Mouse (Mus musculus) ES-E14 (cell line): ENCODE data around the gene Xylt1. TPM values are rescaled to one million over a fixed set of nuclear protein-coding genes. Genes with fewer than 3 reads are reported as not detected.

ENCODE experiments used
- DNase-seq: peaks from one replicate; pipeline ENCODE4 v3.0.0-alpha.2; 2013; ENCODE audit warnings: low read depth, low spot score
- H3K27ac ChIP-seq: 2 replicates; pipeline ENCODE4 v1.5.1; 2012; ENCODE audit warnings: low read depth, mild to moderate bottlenecking, low read length, moderate library complexity, mixed read lengths; ENCODE audit not compliant: poor library complexity, insufficient read depth, severe bottlenecking
- H3K36me3 ChIP-seq: 2 replicates; pipeline ENCODE4 v1.6.1; 2012; ENCODE audit warnings: mild to moderate bottlenecking, low read length, moderate library complexity, mixed read lengths; ENCODE audit not compliant: control insufficient read depth, poor library complexity, insufficient read depth, severe bottlenecking
- H3K4me1 ChIP-seq, 2 experiments: fragments of 150-350 bp in 1 of 2; sonication (generic) in 1 of 2; 2 replicates each; pipeline ENCODE4 v1.6.1; 2012; ENCODE audit warnings: low read length in 2 of 2, mild to moderate bottlenecking in 1 of 2, mixed read lengths in 1 of 2; ENCODE audit not compliant: control insufficient read depth in 2 of 2, insufficient read depth in 2 of 2, poor library complexity in 1 of 2
- H3K4me3 ChIP-seq, 2 experiments: fragments of 150-350 bp in 1 of 2; sonication (generic) in 1 of 2; 2 replicates each; pipeline ENCODE4 v1.5.1; 2012; ENCODE audit warnings: low read length in 2 of 2, low read depth in 1 of 2, mild to moderate bottlenecking in 1 of 2, mixed read lengths in 1 of 2; ENCODE audit not compliant: insufficient read depth in 1 of 2, poor library complexity in 1 of 2, severe bottlenecking in 1 of 2
- H3K9ac ChIP-seq: 2 replicates; pipeline ENCODE4 v1.6.1; 2012; ENCODE audit warnings: low read depth, mild to moderate bottlenecking, low read length, mixed read lengths; ENCODE audit not compliant: poor library complexity, insufficient read depth, severe bottlenecking
- H3K9me3 ChIP-seq: fragments of 150-350 bp; sonication (generic); 2 replicates; pipeline ENCODE4 v1.6.1; 2012; ENCODE audit warnings: low read depth, mild to moderate bottlenecking, low read length; ENCODE audit not compliant: control insufficient read depth, insufficient read depth
- CHD2 ChIP-seq: IDR thresholded peaks from 2 replicates; pipeline ENCODE4 v1.6.1; 2014; ENCODE audit warnings: mild to moderate bottlenecking, low read depth, low read length, inconsistent platforms
- HCFC1 ChIP-seq: IDR thresholded peaks from 2 replicates; pipeline ENCODE4 v1.6.1; 2012; ENCODE audit warnings: low read length, inconsistent platforms, borderline replicate concordance; ENCODE audit not compliant: insufficient read depth
- MAFK ChIP-seq: IDR thresholded peaks from 2 replicates; pipeline ENCODE4 v1.6.1; 2014; ENCODE audit warnings: mild to moderate bottlenecking, low read depth, low read length, inconsistent platforms; ENCODE audit not compliant: insufficient read depth
- ZC3H11A ChIP-seq: IDR thresholded peaks from 2 replicates; pipeline ENCODE4 v1.6.1; 2012; ENCODE audit warnings: low read depth, mild to moderate bottlenecking, inconsistent platforms, low read length, borderline replicate concordance
- ZNF384 ChIP-seq: IDR thresholded peaks from 2 replicates; pipeline ENCODE4 v1.6.1; 2012; ENCODE audit warnings: low read depth, low read length, inconsistent platforms
- in situ Hi-C, 2 experiments: fragments of 600-800 bp; cut with MboI; formaldehyde crosslinking; loops; one replicate each; pipeline ENCODE4 v1.15.1; 2025; ENCODE audit warnings: low sequenced_read_pairs in 2 of 2, inconsistent platforms in 1 of 2; ENCODE audit not compliant: unreplicated experiment in 2 of 2
- total RNA-seq: library from RNA; depleted of rRNA; stranded (reverse); fragments of 300-350 nt; gene quantifications from 2 replicates; pipeline ENCODE4 v1.2.3, GENCODE M21; 2012

Xylt1 gene
- total RNA-seq, 1 experiment = 3.6 TPM

- no peak overlapping the region for H3K9ac ChIP-seq
- H3K27ac ChIP-seq = no peak overlapping the region
- H3K4me3 ChIP-seq = no peak overlapping the region
- no peaks in the 10 kb centered on the region for H3K9me3 ChIP-seq
- H3K4me1 ChIP-seq = no peaks in the 10 kb centered on the region; a peak in 1 of 4 replicates
- H3K36me3 ChIP-seq = no peaks in the 10 kb centered on the region
- DNase-seq = no peak
- TF ChIP-seq ZC3H11A (peak; percentile 11; the same call in 1 of the 2 replicates), ZNF384 (no peak), MAFK (no peak)
- in situ Hi-C loops = no loop called here
These were observed 2.6 kb downstream of the Xylt1 start for GRCm38 (mm10) chr7:117383147-117383940.

GRCm38 (mm10) chr7:117386376-117386775, 5.6 kb downstream of the Xylt1 start:
- in situ Hi-C loops = no loop called here
- H3K9ac ChIP-seq = no peak overlapping the region

DNA sequence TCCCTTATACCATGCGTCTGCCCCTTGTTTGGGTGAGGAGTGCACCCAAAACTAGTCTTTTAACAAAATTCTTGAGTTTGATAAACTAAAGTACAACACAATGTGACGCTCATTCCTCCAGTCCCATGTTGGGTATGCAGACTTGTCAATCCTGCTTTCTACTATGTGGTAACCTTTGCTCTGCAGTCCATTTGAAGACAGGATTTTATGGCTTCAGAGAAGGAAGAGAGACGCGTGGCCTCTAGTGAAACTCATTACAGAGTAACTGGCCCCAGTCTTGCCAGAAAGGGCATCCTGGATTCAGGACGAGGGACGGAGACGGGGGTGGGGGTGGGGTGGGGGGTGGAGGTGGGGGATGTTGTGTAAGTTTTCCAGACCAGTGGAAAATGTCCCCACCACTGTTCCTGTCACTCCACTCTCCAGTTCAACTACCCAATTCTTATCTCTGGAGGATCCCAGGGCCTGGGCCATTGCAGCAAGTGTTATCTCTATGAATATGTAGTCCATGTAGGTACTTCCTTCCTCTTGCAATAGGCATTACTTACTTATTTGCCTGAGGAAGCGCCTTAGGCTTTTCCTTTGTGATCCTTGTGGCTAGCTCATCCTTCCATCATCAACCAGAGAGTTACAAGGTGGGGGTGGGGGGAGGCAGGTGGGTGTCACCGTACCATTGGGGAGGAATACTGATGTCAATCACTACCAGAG, 7.7 kb downstream of the Xylt1 start:
- Histone ChIP-seq H3K27ac (no peak overlapping the region), H3K36me3 (no peaks in the 10 kb centered on the region), H3K9ac (no peak overlapping the region), H3K4me1 (no peaks in the 10 kb centered on the region), H3K4me3 (no peak overlapping the region), H3K9me3 (no peaks in the 10 kb centered on the region)
- in situ Hi-C loops = no loop called here
- no peak for DNase-seq
- no peak for TF ChIP-seq HCFC1
- no peak for TF ChIP-seq ZC3H11A
- TF ChIP-seq ZNF384 = no peak
- TF ChIP-seq MAFK = no peak
- no peak for TF ChIP-seq CHD2

More at GRCm38 (mm10) chr7:117386376-117386775, 5.6 kb downstream of the Xylt1 start:
- no peak for DNase-seq
- Histone ChIP-seq H3K4me3 (no peak overlapping the region), H3K27ac (no peak overlapping the region), H3K36me3 (no peaks in the 10 kb centered on the region), H3K9me3 (no peaks in the 10 kb centered on the region), H3K4me1 (no peaks in the 10 kb centered on the region; a peak in 1 of 4 replicates)
- TF ChIP-seq ZC3H11A (no peak), MAFK (no peak), HCFC1 (no peak), CHD2 (no peak), ZNF384 (no peak)

DNA sequence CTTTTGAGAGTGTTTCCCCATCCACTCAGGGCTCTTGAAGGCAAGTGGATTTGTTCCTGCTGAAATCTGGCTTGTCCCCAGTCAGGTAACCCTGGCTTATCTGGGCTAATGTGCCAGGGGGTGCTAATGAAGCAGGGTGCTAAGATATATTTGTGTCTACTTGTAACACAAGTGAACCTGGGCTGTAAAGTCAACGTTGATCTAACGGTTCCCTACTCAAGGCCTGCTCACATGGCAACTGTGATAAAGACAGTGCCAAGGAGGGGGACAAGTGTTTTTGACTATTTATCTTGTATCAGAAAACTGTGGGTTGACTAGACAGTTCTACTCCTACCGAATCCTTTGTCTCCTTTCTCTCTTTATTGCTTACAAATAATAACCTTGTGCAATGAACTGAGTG, 8.3 kb downstream of the Xylt1 start:
- no peak for DNase-seq
- no peak overlapping the region for H3K27ac ChIP-seq
- in situ Hi-C loops = no loop called here
- H3K9me3 ChIP-seq = no peaks in the 10 kb centered on the region
- no peak overlapping the region for H3K4me3 ChIP-seq
- no peak overlapping the region for H3K9ac ChIP-seq
- H3K36me3 ChIP-seq = no peaks in the 10 kb centered on the region
- no peaks in the 10 kb centered on the region for H3K4me1 ChIP-seq
- TF ChIP-seq MAFK (no peak), HCFC1 (no peak), CHD2 (no peak), ZNF384 (no peak), ZC3H11A (no peak)
